Mouse (Mus musculus) layer of hippocampus, postnatal 14 days (tissue): ENCODE data around the gene Ipcef1. TPM values are rescaled to one million over a fixed set of nuclear protein-coding genes. Genes with fewer than 3 reads are reported as not detected.
"Not testable (repeated sequence)": the region's sequence is repeated elsewhere in the genome, so short reads cannot be mapped to it uniquely, and the experiment has no call there.

Experiments
- DNase-seq, 2 experiments: peaks; one replicate each; pipeline ENCODE4 v3.0.0; 2021 to 2022; ENCODE audit warnings: low spot score in 2 of 2, mixed read lengths in 1 of 2
- total RNA-seq, 2 experiments: library from RNA; stranded (reverse); gene quantifications; 2 replicates each; pipeline ENCODE4 v1.2.3; 2021

The Ipcef1 gene
- total RNA-seq, 2 experiments from 2014 or later = 5.7 to 8.0 TPM

DNA sequence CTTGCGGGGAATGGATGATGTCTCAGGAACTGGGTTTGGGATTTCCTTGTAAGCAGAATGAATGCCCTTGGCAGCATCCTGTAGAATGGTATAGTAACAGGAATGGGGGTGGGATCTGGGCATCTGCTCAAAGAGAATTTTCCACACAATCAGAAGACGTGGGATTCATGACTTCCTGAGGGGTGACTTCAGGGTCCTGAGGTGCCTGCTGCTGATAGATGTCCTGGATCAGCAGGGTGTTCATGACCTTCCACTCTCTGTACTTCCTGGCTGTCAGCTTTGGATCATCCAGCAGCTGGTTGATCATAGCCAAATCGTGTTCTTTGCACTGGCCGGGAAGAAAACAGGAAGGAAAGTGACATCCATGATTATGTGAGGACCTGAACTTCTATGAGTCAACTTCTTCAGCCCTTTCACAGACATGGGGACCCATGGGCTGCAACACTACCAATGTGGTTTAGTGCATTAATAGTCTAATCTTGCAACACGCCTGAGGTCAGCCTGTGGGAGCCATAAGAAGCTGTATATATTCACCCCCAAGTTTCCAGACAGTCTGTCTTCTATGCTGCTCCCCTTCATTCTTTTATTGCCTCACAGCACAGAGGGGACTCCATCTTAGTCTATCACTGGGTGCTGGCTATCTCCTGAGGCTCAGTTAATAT, 161.8 kb downstream of the Ipcef1 start:
- DNase-seq = no peak

DNA sequence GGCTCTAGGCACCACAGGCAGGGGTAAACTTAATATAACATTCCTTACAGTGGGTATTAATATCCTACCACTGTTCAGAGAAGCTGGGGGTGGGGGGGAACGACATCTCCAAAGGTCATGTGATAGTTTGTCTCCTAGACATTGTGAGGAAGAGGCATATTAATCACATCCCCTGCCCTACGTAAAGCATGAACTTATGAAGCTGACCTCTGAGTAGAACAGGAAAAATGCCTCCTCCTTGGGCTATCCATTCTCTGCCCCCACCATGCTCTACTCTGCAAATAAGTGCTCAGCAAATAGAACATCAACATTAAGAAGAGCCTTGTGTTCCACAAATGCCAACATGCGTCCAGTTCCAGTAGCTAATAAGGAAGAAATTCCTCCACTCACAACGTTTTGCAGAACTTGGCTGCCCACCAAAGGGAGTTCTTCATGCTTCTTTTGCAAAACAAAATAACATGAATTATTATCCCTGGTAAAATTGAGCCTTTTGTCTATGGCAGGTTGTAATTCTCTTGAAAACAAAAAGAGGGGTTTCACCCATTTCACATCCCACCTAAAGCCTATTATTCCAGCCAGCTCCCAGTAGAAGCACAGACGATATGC, 162.5 kb downstream of the Ipcef1 start:
- no peak for DNase-seq

DNA sequence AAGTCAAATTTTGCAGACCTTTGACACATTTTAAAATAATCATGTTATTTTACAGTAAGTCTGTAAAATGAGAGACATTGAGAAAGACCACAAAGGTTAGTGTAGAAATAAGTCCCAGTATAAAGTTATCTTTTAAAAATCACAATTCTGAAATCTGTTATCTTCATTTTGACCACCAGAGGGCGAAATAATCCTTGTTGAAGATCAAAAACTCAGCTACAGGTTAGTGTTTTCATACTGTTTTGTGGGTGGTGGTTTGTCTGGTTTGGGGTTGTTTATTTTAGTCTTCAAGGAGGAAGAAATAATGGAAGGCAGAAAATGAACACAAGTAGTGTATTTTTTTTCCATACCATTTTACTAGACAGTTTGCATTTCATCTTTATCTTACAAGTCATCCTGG, 166.8 kb downstream of the Ipcef1 start:
- peak in 1 of 2 experiments; percentile 39 for DNase-seq

DNA sequence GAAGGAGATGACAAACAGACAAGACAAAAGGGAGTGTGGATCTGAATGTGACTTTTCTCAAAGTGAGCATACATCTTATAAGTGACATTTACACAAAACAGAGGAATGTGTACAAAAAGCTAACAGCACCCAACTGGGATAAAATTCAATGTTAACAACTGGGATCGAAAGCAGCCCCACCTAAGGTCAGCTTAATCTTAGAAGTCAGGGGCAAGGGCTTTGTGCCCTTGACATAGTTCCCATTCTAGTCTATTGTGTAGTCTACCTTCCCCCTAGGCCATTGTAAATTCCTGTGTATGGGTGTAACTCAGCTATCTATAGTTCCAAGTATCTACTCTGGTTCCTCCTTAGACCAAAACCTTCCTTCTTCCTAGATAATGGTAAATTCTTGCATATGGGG, 170.2 kb downstream of the Ipcef1 start:
- not testable (repeated sequence) for DNase-seq

DNA sequence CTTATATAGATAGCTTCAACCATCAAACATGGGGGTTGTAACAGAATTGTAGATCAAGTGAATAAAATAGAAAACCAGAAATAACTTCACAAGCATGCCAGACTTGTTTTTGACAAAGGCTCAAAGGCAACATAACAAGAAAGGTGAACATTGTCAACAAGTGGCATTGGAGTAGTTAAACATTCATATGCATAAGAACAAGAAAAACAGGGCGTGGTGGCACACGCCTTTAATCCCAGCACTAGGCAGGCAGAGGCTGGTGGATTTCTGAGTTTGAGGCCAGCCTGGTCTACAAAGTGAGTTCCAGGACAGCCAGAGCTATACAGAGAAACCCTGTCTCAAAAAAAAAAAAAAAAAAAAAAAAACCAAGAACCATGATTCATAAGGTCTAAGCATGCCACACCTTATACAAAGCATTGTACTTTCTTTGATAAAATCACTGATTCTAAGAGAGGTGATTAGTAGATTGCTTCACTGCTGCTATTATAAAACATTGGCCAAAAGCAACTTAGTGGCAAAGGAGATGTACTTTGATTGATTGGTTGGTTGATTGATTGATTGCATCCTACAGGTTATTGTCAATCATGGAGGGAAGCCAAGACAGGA, 173.9 kb downstream of the Ipcef1 start:
- DNase-seq = no peak

DNA sequence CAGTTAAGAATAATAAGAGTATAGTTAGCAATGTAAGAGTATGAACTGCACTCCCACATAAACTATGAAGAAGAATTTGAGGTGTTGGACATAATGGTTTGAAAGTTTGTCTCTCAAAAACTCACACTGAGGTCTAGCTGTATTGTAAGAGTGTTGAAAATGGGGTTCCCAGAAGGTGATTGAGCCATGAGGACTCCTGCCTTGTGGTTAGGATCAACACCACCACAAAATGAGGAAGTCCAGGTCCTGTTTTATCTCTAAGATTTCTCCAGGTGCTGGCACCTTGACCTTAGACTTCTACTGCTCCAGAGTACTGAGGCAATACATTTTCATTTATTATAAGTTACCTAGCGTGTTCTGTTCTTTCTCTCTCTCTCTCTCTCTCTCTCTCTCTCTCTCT, 178.4 kb downstream of the Ipcef1 start:
- no peak for DNase-seq

DNA sequence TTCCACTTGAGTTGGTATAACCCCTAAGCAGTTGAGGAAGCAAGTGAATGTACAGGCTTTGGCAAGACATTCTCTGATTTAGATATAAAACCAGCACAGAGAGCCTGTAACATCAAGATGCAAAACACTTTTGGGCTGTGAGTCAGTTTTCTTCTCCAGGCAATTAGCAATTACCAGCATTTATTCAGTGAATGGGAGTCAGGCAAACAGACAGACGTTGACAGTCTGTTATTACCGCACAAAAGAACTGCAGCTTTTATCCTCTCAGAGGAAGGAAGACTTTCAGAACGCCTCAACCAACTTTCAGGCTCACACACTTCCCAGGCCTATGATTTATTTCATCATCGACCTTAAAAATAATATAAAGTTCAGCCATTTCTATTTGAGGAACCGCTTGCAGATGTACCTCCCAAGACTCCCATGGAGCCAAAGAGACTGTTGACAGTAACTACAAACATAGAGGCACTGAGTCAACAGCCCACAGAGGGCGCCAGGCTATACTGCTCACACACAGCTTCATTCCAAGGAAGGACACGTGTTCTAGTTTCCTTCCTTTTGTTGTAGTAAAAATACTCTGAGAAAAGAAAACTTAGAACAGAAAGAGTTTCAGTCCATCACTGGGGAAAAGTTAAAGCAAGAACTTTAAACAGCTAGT, 180.7 kb downstream of the Ipcef1 start:
- peak in 1 of 2 experiments; percentile 22 for DNase-seq

DNA sequence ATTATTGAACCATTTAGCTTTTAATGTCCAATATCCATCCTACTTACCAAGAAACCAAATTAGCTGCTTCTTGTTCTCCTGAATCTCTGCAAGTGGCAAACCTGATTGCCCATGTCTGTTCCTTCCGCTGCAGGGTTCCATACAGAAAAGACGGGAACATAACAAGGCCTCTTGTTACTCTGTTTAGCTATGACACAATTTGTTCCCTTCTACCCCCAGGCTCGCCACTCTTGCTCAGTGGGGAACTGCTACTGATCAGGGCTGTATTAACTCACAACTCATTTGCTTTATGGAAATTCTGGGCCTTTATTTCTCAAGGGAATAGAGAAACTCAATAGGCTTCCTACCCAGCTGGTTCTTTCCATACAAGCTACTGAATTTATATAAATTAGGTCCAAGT, 196.5 kb downstream of the Ipcef1 start:
- DNase-seq = no peak

DNA sequence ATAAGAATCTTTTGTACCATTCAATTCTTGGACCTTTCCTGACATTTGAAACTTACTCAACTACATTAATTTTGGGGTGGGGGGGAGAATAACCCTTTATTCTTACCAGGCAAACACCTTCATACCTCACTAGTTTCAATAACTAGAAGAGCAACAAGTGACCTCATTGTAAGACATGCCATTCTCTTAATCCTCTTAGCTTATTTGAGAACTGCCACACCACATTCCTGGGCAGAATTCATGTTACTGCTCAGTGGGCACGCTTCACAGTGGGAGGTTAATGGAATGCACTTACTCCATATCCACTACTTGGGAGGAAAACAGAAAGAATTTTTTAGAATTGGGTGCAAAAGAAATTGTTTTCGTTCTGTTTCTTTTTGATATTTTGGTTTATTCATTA, 203.4 kb downstream of the Ipcef1 start:
- DNase-seq = no peak

DNA sequence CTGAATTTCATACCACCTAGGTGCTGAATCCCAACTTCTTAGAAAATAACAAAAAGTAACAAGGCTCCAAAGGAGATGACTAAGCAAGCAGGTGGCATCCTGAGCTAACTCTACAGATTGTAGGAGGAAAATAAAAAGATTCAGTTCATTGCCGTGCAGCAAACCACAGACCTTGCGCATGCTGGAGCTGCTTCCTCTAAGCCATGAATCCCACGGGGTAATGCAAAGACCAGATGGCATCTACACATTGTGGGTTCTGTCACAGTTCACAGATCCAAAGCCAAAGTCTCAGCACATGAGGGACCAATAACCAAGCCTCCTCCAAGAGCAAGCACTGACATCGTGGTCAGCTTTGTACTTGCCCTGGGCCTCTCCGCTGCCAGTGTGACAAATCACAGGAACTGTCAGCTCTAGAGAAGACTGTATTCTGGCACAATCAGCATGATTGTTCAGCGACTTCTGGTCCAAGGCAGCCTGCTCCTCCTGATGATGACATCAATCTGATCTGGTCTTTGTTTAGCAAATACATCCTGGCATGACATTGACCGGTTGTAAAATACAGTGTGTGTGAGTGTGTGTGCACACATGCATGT, 204.0 kb downstream of the Ipcef1 start:
- DNase-seq = peak in 1 of 2 experiments; percentile 12

DNA sequence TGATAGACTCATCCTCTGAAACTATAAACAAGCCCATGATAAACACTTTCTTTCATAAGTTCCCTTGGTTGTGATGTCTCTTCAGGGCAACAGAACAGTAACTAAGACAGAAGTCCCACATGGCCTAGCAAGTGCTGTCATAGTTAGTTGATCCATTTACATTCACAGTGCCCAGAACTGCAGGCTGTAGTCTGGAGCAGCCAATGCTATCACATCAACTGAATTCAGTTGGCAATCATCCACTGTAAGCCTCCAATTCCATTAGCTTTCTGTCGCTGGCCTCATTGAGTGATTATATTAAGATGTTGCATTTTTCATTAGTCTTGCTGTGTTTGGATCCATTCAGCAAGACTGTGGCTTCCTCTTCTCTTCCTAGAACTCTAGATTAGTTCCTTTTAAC, 206.0 kb downstream of the Ipcef1 start:
- no peak for DNase-seq

DNA sequence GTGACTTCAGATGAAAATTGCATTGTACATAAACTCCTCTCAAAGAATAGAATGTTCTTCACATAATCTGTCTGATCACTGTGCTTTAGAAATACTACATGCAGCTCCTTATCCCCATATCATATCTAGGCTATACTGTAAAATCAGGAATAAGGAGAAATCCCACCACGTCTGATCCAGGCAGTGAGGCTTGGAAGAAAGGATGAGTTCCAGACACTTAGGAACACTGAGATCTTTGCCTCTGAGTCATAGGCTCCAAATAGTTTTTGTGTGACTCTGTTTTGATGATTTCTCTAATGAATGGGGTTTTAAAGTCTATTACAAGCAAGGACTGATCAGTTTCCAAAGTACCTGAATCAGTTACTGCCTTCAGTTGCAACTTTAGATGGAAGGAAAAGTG, 210.1 kb downstream of the Ipcef1 start:
- no peak for DNase-seq

Other genes with a start within 250 kb of the Ipcef1 start
- 10 to 100 TPM; 16.5 to 20.8 TPM for gene Cnksr3, start 159.8 kb upstream of the Ipcef1 start, total RNA-seq